Mouse (Mus musculus) layer of hippocampus, postnatal 14 days (tissue): ENCODE measurements around the gene Tex29. TPM values are rescaled to one million over a fixed set of nuclear protein-coding genes. Genes with fewer than 3 reads are reported as not detected.
"Not testable (repeated sequence)": the region's sequence is repeated elsewhere in the genome, so short reads cannot be mapped to it uniquely, and the experiment has no call there.

ENCODE experiments used
- DNase-seq, 2 experiments: peaks; one replicate each; pipeline ENCODE4 v3.0.0; 2021 to 2022; ENCODE audit warnings: low spot score in 2 of 2, mixed read lengths in 1 of 2
- total RNA-seq, 2 experiments: library from RNA; stranded (reverse); gene quantifications; 2 replicates each; pipeline ENCODE4 v1.2.3; 2021

Gene Tex29
- total RNA-seq, 2 experiments from 2014 or later, result 0.86 TPM; not detected in 1

GRCm38 (mm10) chr8:11830214-11831046 is 9.8 kb upstream of the Tex29 start:
- no peak for DNase-seq

- no peak for DNase-seq
These were observed 9.1 kb upstream of the Tex29 start for GRCm38 (mm10) chr8:11831174-11831573.

- DNase-seq, result no peak
These were observed 8.3 kb upstream of the Tex29 start for GRCm38 (mm10) chr8:11831939-11832338.

- no peak for DNase-seq
These were observed 7.1 kb upstream of the Tex29 start for GRCm38 (mm10) chr8:11833157-11833556.

GRCm38 (mm10) chr8:11834200-11834599 is 6.1 kb upstream of the Tex29 start:
- DNase-seq, result no peak

- DNase-seq, result no peak
These were observed 5.6 kb upstream of the Tex29 start for GRCm38 (mm10) chr8:11834691-11835090.

GRCm38 (mm10) chr8:11841571-11841970 is 1.3 kb downstream of the Tex29 start:
- no peak for DNase-seq

- no peak for DNase-seq
These were observed 2.5 kb downstream of the Tex29 start for GRCm38 (mm10) chr8:11842757-11843156.

- DNase-seq, result peak; percentile 55 to 73
These were observed 3.5 kb downstream of the Tex29 start for GRCm38 (mm10) chr8:11843677-11844315.

- DNase-seq, result no peak
These were observed 4.0 kb downstream of the Tex29 start for GRCm38 (mm10) chr8:11844316-11844685.

- DNase-seq, result no peak
These were observed 6.5 kb downstream of the Tex29 start for GRCm38 (mm10) chr8:11846807-11847206.

- no peak for DNase-seq
These were observed 27.6 kb downstream of the Tex29 start for GRCm38 (mm10) chr8:11867832-11868231.

GRCm38 (mm10) chr8:11874227-11874626 is 34.0 kb downstream of the Tex29 start:
- not testable (repeated sequence) for DNase-seq

- DNase-seq, result no peak
These were observed 44.4 kb downstream of the Tex29 start for GRCm38 (mm10) chr8:11884646-11885045.

GRCm38 (mm10) chr8:11885881-11886699 is 45.8 kb downstream of the Tex29 start:
- peak; percentile 26 to 39 for DNase-seq

GRCm38 (mm10) chr8:11886824-11887223 is 46.5 kb downstream of the Tex29 start:
- DNase-seq, result no peak

- no peak for DNase-seq
These were observed 49.1 kb downstream of the Tex29 start for GRCm38 (mm10) chr8:11889156-11890018.

- DNase-seq, result no peak
These were observed 52.5 kb downstream of the Tex29 start for GRCm38 (mm10) chr8:11892756-11893155.

- no peak for DNase-seq
These were observed 55.9 kb downstream of the Tex29 start for GRCm38 (mm10) chr8:11896022-11896662.

- no peak for DNase-seq
These were observed 56.4 kb downstream of the Tex29 start for GRCm38 (mm10) chr8:11896677-11897076.
